Mouse (Mus musculus) spleen, embryonic (tissue): ENCODE results near the gene Acss1.

Experiments
- CTCF ChIA-PET: fragments of 350-600 bp; sonication (Branson Sonifier 250); formaldehyde crosslinking; loops from one replicate; lab custom pipeline; 2022; lab: Charles Lee

The Acss1 gene

DNA sequence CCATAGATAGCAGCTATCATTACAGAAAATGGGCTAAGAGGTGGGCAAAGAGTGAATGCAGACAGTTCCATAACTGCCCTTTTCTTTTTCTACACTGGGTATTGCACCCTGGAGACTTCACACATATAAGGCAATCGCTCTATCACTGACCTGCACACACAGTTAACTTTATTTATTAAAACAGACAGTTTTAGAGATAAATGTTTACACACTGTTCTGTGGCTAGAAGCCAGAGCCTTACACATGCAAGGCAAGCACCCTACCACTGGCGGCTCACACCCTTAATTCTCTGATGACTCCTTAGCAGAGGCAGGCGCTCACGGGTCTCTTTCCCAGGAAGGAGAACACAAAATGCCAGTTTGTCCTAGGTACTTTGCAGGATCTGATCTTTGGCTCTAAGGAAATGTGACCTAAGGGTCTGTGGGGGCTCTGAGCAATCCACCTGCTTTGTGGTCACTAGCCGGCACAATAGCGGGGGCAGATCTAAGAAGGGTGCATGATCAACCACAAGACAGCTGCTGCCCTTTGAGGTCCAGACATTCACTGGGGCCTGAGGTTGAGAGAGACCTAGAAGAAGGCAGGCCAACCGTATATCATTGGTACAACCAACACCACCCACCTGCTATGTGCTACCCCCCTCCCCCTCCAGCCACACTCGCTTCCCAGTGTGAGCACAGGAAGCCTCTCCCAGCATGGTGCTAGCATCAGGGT is 21.7 kb downstream of the Acss1 start:
- CTCF ChIA-PET: no interaction called here

DNA sequence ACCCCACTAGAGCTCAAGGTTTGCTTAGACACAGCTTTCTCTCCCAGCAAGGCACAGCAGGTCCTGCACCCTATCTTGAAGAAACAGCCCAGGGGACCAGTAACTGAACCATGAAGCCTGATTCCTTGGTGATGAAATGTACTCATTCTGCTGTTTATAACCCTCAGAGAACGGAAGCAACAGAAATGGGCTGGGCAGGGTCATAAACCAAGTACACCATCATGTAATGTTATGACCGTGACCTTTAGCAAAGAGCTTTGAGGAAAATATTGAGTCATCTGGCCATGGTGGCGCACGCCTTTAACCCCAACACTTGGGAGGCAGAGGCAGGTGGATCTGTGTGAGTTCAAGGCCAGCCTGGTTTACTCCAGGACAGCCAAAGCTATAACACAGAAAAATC is 23.1 kb downstream of the Acss1 start:
- CTCF ChIA-PET: no interaction called here

DNA sequence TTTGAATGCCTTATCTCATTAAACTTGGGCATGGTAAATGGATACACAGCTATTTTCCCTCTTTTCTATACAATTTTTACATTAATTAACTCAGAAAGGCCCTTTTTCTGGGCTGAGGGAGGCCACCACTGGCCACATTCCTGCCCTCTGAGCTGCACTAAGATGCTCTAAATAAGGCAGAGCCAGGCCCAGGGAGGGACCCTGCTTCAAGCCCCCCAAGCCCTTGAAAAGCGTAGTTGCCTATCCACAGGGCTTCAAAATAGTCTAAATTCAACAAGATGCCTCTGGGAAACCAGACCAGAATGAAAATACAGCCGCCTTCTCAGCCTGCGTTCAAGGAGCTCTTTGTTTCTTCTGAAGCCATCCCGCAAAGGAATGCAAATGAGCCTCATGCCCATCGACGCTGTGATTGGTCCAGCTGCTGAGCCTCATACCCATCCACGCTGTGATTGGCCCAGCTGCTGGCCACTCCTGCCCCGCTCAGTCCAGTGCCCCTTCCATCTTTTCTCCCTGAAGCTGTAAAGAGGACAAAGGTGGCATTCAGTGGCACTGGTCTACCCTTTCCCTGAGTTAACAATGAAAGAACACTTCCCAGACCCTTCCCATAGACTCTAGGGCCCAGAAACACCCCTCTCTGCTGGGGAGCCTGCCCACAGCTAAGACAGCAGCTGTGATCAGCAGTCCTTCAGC is 24.4 kb downstream of the Acss1 start:
- CTCF ChIA-PET: interaction anchor here (0.6 kb wide), 1 partner anchor 35 kb away, joined by 4 read pairs; no protein-coding TSS in a partner anchor

DNA sequence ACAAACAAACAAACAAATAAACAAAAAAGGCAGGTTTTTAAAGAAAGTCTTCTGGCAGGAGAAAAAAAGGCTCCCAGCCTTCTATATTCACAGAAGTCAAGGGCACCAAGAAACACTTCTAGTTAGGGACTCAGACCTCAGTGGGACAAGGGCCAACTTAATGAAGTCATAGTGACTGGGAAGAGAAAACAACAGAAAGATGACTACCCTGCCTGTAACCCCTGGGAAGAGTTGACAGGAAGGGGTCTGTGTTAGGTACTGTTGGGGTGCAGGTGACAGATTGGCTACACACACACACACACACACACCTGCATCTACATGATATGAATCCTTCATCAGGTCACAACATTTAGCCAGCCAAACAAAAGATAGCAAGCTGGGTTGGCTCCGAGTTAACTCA is 25.1 kb downstream of the Acss1 start:
- CTCF ChIA-PET: interaction anchor here (0.7 kb wide), 1 partner anchor 25 kb away, joined by 3 read pairs; the partner anchor contains the start of gene Acss1

DNA sequence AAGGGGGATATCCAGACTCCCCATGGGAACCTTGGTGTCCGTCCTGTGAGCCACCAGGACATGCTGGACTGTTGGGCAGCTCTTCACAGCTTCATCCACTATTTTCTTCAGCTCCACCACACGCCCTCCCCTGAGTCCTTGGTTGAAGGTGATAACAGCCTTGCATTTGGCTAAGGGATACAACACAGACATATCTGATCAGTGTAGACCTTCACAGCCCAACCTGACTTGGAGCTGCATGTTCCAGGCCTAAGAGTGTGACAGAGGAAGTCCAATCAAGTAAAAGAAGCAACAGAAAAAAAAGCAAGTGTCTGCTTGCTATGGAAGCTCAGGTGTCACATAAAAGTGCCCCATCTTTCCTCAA is 29.9 kb downstream of the Acss1 start:
- CTCF ChIA-PET: no interaction called here

DNA sequence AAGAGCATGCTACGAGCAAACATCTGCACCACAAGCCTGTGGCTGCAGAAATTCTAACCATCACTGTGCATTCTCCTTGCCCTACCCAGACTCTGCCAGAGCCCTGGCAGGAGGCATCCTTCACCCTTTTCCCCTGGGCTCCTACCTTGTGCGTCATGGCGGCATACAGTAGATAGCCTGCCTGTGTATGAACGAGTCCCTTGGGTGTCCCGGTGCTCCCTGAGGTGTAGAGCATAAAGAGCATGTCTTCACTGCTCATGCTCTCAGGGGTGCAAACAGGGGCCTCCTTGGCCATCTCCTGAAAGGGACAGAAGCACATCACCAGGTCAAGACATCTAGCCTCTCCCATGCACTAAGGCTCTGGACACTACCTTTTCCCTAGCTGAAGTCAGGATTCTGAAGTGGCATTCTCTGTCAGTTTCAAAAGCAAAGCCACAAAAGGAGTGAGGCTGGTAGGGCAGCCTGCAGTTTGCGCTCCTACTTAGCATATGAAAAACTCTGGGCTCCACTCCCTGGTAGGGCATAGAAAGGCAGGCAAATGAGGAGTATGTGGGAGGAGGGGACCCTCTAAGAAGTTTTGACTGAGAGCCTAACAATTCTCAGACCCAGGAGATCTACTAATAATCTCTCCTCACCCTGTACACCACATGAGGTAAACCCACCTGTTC is 30.5 kb downstream of the Acss1 start:
- CTCF ChIA-PET: no interaction called here

DNA sequence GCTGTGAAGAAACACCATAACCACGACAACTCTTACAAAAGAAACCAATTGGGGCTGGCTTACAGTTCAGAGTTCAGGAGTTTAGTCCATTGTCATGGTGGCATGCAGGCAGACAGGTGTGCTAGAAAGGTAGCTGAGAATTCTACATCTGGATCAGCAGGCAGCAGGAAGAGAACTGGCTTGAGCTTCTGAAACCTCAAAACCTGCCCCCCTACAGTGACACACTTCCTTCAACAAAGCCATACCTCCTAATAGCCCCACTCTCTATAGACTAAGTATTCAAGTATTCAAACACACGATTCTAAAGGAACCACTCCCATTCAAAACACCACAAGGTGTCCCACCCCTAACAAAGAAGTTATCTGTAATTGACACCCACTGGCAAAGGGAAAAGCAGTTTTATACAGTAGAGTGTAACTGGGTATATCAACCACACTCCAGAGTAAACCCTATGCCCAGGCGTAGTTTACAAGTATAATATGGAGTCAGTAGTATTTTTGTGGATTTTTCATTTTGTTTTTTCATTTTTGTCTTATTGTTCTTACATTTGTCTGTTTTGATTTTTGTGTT is 32.3 kb downstream of the Acss1 start:
- CTCF ChIA-PET: no interaction called here

DNA sequence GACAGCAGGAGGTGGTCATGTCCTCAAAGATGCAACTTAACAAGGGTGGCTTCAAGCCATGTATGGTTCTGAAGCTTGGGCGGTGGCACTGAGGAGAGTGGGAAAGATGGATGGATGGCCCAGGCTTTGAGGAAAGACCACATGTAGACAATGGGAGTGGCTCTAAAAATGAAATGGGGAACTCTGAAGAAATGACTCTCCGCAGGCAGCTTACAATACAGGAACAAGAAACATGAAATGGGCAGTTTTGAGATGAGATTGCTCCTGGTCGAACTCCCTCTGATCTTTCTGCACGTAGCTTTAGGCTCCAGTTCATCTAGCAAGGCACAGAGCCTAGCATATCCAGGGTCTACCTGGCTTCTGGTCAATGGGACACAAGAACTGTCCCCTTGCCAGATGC is 39.0 kb downstream of the Acss1 start:
- CTCF ChIA-PET: no interaction called here

DNA sequence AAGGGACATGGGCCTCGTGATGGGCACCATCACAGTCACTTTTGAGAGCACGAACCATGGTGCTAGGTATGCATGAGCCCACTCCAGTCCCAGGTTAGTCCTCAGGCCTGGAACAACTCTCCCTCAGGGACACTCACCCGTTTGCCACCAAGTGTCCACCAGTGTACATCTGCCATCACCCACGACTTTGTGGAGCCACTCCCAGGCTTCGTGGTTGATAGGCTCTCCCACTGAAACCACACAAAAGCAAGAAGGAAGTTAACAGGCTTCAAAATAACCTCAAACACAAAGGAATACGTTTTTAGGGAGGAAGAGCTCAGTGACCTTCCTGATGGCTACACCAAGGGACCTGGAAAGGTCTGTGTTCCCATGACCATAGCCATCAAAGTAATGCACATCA is 41.2 kb downstream of the Acss1 start:
- CTCF ChIA-PET: no interaction called here

DNA sequence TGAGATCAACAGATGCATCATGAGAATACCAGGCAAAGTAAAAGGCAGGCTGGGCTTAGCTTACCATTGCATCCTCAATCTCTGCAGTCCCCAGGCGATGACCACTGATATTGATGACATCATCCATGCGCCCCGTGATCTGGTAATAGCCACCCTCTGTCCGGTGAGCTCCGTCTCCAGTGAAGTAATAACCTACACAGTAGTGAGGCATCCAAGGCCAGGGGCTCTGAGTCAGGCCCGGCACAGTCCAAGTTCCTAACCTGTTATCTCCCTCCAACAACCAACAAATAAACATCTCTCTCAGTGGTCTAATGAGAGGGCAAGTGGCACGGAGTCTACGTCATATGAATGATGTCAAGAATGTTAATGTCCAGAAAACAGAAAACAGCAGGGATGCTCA is 43.4 kb downstream of the Acss1 start:
- CTCF ChIA-PET: no interaction called here

DNA sequence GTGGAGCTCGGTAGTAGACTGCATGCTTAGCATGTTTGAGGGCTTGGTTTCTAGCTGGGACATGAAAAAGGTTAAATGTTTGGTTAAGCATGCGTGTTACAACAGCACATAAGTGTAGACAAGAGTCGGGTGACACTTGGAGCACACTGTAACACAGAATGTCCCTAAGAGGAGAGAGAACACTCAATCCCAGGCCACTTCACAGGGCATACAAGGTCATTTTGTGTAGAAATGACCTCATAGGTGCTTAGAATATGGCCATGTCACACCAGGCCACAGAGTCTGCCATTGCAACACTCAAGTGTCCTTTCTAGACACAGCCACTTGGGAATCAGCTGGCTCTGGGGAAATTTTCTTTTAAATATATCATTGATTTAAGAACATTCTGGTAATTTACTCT is 44.3 kb downstream of the Acss1 start:
- CTCF ChIA-PET: interaction anchor here (0.7 kb wide), 1 partner anchor 10 kb away, joined by 4 read pairs; no protein-coding TSS in a partner anchor

DNA sequence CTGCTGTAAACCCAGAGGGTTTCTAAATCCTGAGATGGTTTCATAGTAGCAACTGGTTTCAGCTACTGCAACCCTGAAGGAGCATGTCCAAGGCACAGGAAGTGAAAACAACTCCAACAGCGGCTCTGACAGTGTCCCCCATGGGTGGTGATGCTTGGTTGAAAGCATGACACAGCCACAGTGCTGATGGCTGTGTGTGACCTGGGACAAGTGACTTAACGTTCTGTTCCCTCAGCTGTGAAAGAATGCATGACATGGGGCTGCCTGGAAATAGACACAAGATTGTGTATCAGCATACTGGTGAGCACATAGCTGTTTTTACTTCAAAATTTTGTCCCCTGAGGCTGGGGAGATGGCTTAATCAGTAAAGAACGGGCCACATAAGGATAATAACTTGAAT is 46.6 kb downstream of the Acss1 start:
- CTCF ChIA-PET: no interaction called here

DNA sequence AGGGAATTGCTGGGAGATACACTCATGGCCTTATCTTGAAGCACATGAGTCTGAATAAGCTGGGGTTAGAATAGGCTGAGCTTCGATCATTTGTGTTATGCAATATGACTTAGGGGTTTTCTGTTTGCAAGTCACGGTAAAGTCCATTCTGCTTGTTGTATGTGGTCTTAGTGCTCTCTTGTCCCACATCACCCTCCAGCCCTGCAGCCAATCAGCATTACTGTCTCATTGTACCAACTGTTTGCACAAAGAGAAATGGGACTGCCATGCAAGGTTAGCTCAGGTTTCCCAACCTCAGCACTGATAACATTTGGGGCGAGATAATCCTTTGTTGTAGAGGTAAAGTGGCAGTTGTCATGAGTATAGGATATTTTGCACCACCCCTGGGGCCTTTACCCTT is 58.2 kb downstream of the Acss1 start:
- CTCF ChIA-PET: interaction anchor here (1.2 kb wide), 1 partner anchor 139 kb away, joined by 3 read pairs; the partner anchor contains the start of gene Entpd6

DNA sequence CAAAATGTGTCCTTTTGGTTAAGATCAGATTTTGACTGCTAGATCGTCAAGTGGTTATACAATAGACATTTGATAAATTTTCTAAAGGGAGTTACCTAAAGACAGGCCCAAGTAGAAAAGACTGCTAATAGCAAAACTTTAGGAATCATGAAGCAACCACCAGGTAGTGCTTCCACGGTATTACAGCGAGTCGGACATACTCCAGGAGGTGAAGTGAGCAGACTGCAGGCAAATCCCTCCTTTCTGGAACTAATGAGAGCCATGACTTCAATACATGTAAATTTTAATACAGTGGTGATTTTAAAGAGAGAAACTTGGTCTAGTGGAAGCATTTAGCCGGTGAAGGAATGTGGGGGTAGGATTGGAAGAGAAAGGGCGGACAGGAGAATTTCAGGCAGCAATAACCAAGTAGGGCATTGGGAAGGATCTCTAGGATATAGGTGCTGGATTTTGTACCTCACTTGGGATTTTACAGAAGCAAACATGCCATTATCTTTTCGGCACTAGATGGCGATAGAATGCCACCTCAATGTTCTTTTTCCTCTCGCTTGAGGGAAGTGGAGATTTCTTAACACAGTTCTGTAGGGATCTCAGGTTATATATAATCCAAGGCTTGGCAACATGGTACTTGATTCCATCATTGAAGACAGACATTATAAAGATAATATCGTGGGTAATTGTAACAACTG is 59.3 kb downstream of the Acss1 start:
- CTCF ChIA-PET: interaction anchor here (0.6 to 1.2 kb wide), 4 partner anchors 35 to 232 kb away, joined by 3 to 4 read pairs (median 4); partner anchors contain the start of gene Entpd6

DNA sequence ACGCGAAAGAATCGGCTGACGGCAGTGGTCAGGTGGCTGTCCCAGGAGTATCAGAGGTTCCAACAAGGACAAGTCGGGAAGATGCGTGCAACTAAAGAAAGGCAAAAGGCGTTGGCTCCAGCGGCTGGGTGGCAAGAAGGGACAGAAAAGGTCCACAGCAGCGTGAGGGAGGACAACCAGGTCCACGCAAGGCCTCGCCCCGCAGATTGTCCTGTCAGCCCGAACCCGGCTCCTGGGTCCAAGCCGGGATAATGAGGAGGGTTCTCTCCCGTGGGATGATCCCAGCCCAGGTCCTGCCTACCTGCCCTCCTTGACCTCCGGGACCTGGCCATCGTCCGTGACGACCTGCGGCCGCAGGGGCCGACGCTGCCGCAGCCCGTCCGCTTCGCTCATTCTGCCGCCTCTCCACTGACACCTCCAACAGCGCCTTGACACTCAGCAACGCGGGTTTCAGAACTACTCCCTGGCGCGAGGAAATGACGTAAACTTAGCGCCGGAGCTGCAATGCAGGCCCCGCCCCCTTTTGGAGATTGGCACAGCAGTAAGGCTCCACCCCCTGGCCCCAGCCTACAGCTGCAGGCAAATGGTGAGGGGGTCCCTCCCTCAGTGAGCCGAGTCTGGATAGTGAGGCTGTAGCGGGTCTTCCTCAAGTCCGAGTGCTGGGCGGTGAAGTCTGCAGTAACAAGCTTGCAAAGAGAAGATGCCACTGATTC is 60.1 kb downstream of the Acss1 start, which contains the start of gene Apmap:
Gene Apmap (minus strand): TSS at position 481 of the 713 bp plus-strand sequence.
- CTCF ChIA-PET: interaction anchor here (1.2 kb wide), 1 partner anchor 67 kb away, joined by 4 read pairs; no protein-coding TSS in a partner anchor

DNA sequence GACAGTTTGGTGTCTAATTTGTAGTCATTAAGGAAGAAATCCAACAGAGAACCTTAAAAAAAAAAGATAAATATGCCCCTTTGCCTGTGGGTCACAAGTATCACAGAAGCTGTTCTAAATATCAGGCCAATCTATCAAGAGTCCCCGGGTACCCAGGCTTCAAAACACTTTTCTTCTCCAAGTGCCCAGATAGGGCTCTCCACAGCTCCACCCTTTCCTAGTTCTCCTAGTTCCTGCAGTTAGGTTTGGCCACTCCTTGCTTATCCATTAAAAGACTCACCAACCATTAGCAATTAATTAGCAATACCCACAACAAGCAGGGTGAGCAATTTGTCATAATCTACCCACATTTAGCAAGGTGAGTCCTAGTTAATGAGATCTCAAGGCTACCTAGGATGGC is 61.2 kb downstream of the Acss1 start:
- CTCF ChIA-PET: no interaction called here

DNA sequence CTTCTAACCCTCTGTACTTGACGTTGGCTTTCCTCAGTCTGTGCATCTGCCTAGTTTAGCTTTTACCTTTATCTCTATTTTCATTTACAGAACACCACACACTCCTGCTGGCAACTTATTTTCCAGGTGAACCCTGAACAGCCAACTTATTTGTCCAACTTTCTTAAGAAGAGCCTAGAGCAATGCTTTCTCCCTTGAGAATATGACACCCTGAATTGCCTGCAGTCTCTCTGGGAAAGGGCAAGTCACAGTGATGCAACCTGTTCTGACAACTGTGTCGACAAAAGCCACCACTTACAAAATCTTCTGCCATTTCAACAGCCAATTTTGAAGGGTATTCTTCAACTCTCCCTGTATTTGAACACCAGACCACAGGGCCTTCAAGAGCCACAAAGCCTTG is 63.5 kb downstream of the Acss1 start:
- CTCF ChIA-PET: no interaction called here

DNA sequence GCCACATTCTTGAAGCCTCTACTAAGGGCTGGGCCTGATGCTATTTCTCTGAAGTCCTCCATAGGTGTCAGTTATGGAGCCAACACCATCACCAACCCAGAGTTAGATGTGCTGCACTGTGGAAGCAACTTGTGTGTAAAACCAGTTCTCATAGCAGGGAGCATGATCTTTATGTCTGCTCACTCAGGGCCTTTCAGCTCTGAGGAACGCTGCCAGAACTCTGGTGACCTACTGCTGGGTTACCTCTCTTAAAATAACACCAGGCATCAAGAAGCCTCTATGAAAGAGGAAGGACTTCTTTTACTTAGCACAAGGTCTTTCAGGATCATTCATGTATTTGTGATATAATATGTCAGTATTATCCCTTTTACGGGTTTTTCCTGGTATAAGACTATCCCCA is 66.1 kb downstream of the Acss1 start:
- CTCF ChIA-PET: no interaction called here

DNA sequence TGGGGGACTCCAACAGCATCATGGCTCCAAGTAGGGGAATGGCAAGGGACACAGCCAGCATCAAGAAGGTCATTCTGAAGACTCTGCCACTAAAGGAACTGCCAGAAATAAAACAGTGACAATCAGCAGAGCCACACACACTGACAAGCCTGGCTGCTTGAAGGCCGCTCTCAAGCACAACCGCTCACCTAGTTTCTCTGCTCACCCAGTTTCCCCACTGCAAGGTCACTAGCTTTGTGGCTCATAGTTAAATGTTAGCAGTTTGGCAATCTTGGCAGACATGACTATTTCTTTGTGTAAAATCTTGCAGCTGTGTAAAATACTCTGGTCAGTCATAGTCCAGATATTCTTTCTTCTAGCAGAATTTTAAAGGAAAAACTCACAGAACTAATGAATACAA is 68.0 kb downstream of the Acss1 start:
- CTCF ChIA-PET: no interaction called here

DNA sequence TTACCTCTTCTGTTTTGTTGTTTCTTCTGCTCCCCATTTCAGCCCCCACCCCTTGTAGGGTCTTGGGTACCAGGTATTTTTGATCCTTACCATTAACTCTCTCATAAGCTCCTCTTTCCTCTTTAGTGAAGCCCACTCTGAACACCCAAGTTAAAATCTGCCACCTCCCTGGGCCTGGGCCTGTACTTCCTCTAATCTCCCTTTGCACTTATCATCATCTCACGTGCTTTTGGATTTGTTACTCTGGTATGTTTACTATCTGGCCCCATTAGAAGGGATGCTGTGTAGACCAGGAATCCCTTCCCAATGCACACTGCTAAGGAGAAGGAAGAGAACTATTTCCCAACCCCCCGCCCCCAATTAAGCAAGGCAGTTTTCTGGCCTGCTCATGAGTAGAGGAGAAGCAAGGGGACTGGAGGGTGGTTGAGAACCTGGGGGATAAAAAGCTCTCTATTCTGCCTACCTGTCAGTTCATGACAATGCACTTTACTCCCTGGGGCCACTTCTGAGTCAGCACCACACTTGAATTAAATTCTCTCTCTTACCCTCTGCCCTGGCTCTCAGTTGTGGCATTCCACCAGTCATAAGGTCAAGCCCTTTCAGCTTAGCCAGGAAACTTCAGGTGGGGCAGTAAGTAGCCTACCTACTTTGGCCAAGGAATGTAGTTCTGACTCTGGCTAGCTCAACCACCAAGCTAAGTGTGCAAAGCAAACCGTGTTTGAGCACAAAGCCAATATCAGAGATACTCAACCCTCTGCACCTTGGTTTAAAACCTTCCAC is 72.7 kb downstream of the Acss1 start:
- CTCF ChIA-PET: interaction anchor here (0.6 kb wide), 1 partner anchor 421 kb away, joined by 3 read pairs; no protein-coding TSS in a partner anchor
